Mouse (Mus musculus): ENCODE measurements at regions not wholly inside any gene's neighbourhood (a gene's known extent, or its start where the extent isn't known, plus 50 kb on each side); places are given as distances from the start of the nearest gene placed in this dataset.

DNA sequence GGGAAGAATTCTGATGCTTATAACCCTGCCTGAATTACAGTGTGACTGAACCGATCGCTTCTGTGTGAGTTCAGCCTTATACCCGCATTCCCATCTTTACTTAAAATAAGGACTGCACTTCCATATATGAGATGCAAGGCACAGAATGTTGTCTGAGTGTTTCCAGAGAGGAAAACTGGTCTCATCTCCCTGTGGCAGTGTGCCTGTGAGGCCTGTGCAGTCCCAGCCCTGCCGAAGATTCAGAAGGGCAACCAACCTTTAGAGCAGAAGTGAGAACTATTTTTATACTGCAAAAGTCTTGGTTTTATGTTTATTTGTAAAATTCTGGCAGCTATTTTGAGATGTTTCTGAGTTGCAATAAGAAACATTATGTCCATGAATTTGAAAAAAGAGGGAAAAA, 432.5 kb downstream of the Rnf144a start:
- no peak for TF ChIP-seq CTCF (IDR thresholded peaks at IDR 0.05)
- TF ChIP-seq EP300 (IDR thresholded peaks at IDR 0.05), result no peak

Data from lung, postnatal 0 days (tissue).